Mouse (Mus musculus): ENCODE results near the gene Fgd2.

DNA sequence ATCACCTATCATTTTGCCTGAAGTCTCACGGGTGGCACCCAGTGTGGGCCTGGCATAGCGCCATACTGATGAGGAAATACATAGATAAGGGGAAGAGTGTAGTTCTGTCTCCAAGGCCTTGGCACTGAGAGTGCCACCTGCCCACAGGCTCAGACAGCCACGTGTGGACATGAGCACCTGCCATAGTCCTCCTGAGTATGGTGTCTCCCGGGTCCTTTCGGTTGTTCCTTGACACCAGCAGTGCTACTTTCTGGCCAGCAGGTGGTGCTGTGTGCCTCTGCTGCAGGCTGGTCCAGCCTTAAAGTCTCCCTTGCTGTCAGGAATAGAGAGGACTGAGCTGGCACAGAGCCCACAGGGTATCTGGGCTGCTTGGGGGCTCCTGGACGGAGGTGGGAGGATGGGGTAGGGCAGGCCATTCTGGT is 36.1 kb downstream of the Fgd2 start:
- TF ChIP-seq EP300 (optimal IDR thresholded peaks at IDR 0.05), result no peak
- peak; percentile 100 for TF ChIP-seq CTCF (IDR thresholded peaks at IDR 0.05; ENCODE audit: low read depth)

Data from stomach, postnatal 0 days (tissue).